Mouse (Mus musculus): ENCODE results near the gene Shb.

GRCm38 (mm10) chr4:45408427-45409132, 123.7 kb downstream of the Shb start, which contains the start of gene Slc25a51:
- no peak for TF ChIP-seq MYOD1 (IDR thresholded peaks at IDR 0.05; ENCODE audit: control insufficient read depth in 1 of 3, insufficient read length in 2 of 3, low read depth in 2 of 3)
- TF ChIP-seq POLR2A (IDR thresholded peaks at IDR 0.05; ENCODE audit: insufficient read length, low read depth), result peak; percentile 90
- no peak for TF ChIP-seq TCF12 (IDR thresholded peaks at IDR 0.05; ENCODE audit: insufficient read depth, poor library complexity, severe bottlenecking)
- TF ChIP-seq E2F4 (IDR thresholded peaks at IDR 0.05; ENCODE audit: insufficient read depth), result no peak
- no peak for TF ChIP-seq MAX (IDR thresholded peaks at IDR 0.05; ENCODE audit: low read depth)
- no peak for TF ChIP-seq TCF3 (IDR thresholded peaks at IDR 0.05; ENCODE audit: insufficient read length, low read depth)
- peak; percentile 69 for TF ChIP-seq USF1 (IDR thresholded peaks at IDR 0.05; ENCODE audit: low read depth)
- TF ChIP-seq MYOG (IDR thresholded peaks at IDR 0.05; ENCODE audit: control insufficient read depth in 1 of 3, insufficient read depth in 1 of 3, insufficient read length in 2 of 3, low read depth in 2 of 3), result no peak

Measured in myocyte (in vitro differentiated cells).